Mouse (Mus musculus) midbrain, embryonic 14.5 days (tissue): Measurements from ENCODE around the gene Ptger1. TPM values are rescaled to one million over a fixed set of nuclear protein-coding genes. Genes with fewer than 3 reads are reported as not detected.

Experiments
- polyA plus RNA-seq: library from polyadenylated mRNA; unstranded; fragments of >200 nt; fragmentation: Nextera tagmentation; extraction: Ambion mirVana; gene quantifications from 2 replicates; pipeline ENCODE4 v1.2.1, GENCODE M21; 2014

Gene Ptger1
- polyA plus RNA-seq, 1 experiment from 2014 or later = 0.72 TPM

Other genes with a start within 250 kb of the Ptger1 start
- gene Scoc, start 208.3 kb upstream of the Ptger1 start, polyA plus RNA-seq = 278 and 296 TPM in 2 replicates
- gene Olfr370, start 130.9 kb upstream of the Ptger1 start, polyA plus RNA-seq = not detected in 2 replicates
- gene Ndufb7, start 100.0 kb upstream of the Ptger1 start, polyA plus RNA-seq = 346 and 405 TPM in 2 replicates
- 987 and 1,278 TPM in 2 replicates for gene Tecr, start 58.7 kb upstream of the Ptger1 start, polyA plus RNA-seq
- 46.2 TPM in 2 replicates for gene Dnajb1, start 58.5 kb upstream of the Ptger1 start, polyA plus RNA-seq
- gene Gipc1, start 14.0 kb upstream of the Ptger1 start, polyA plus RNA-seq = 106 and 116 TPM in 2 replicates
- gene Pkn1, start 32.5 kb downstream of the Ptger1 start, polyA plus RNA-seq = 26.6 TPM in 2 replicates
- 109 and 113 TPM in 2 replicates for gene Ddx39, start 48.5 kb downstream of the Ptger1 start, polyA plus RNA-seq
- gene Adgre5, start 74.6 kb downstream of the Ptger1 start, polyA plus RNA-seq = 8.5 and 12.3 TPM in 2 replicates
- 77.2 and 92.7 TPM in 2 replicates for gene Adgrl1, start 233.4 kb downstream of the Ptger1 start, polyA plus RNA-seq